Mouse (Mus musculus): ENCODE data around the gene Chtf18. TPM values are rescaled to one million over a fixed set of nuclear protein-coding genes. Genes with fewer than 3 reads are reported as not detected.

The Chtf18 gene
- polyA plus RNA-seq, 1 experiment: 7.2 TPM

- Histone ChIP-seq H3K4me2 (ENCODE audit: low read depth) (no peak overlapping the region), H3ac (ENCODE audit: control insufficient read depth, insufficient read length) (no peak overlapping the region), H3K4me3 (no peak overlapping the region), H3K27me3 (ENCODE audit: control insufficient read depth, insufficient read depth, insufficient read length) (peaks cover 28% of the 10 kb centered on the region), H3K79me2 (ENCODE audit: control insufficient read depth, insufficient read depth) (no peaks in the 10 kb centered on the region), H3K36me3 (ENCODE audit: control insufficient read depth, insufficient read depth) (no peaks in the 10 kb centered on the region)
- TF ChIP-seq TCF3 (IDR thresholded peaks at IDR 0.05; ENCODE audit: insufficient read length, low read depth) (no peak), POLR2AphosphoS2 (IDR thresholded peaks at IDR 0.05; ENCODE audit: insufficient read length, low read depth) (no peak), USF1 (IDR thresholded peaks at IDR 0.05; ENCODE audit: low read depth) (no peak), MYOG (IDR thresholded peaks at IDR 0.05; ENCODE audit: control insufficient read depth in 1 of 3, insufficient read depth in 1 of 3, insufficient read length in 2 of 3, low read depth in 2 of 3) (no peak), MYOD1 (IDR thresholded peaks at IDR 0.05; ENCODE audit: control insufficient read depth in 1 of 3, insufficient read length in 2 of 3, low read depth in 2 of 3) (no peak), MAX (IDR thresholded peaks at IDR 0.05; ENCODE audit: low read depth) (no peak)
Observed at GRCm38 (mm10) chr17:25698446-25698845, 28.8 kb downstream of the Chtf18 start.

DNA sequence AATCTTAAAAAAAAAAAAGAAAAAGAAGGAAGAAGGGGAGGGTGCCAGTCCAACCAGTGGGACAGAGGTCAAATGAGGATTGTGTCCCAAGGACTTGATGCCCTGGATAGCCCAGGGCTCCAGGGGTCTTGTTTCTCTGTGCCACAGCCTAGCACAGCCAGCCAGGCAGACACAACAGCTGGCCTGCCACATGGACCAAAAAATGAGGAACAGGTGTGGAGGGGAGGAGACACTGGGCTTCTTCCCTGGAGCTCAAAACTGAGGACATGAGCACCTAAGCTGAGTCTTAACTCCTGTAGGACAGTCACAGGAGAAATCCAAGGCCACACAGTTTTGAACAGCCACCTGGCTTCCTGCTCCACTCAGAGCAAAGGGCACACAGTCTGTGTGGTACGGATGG is 31.0 kb downstream of the Chtf18 start:
- no peak overlapping the region for H3K4me2 ChIP-seq (ENCODE audit: low read depth)
- H3ac ChIP-seq (ENCODE audit: control insufficient read depth, insufficient read length): no peak overlapping the region
- no peak for TF ChIP-seq E2F4 (IDR thresholded peaks at IDR 0.05; ENCODE audit: insufficient read depth)
- peak in 2 of 3 experiments; percentile 90 to 94 for TF ChIP-seq MYOD1 (IDR thresholded peaks at IDR 0.05; ENCODE audit: control insufficient read depth in 1 of 3, insufficient read length in 2 of 3, low read depth in 2 of 3)
- TF ChIP-seq USF1 (IDR thresholded peaks at IDR 0.05; ENCODE audit: low read depth): no peak
- TF ChIP-seq CEBPB (IDR thresholded peaks at IDR 0.05; ENCODE audit: insufficient read depth, poor library complexity, severe bottlenecking): no peak
- TF ChIP-seq TCF3 (IDR thresholded peaks at IDR 0.05; ENCODE audit: insufficient read length, low read depth): peak; percentile 64
- no peak for TF ChIP-seq POLR2A (IDR thresholded peaks at IDR 0.05; ENCODE audit: insufficient read length, low read depth)
- TF ChIP-seq TCF12 (IDR thresholded peaks at IDR 0.05; ENCODE audit: insufficient read depth, poor library complexity, severe bottlenecking): peak; percentile 24
- TF ChIP-seq MYOG (IDR thresholded peaks at IDR 0.05; ENCODE audit: control insufficient read depth in 1 of 3, insufficient read depth in 1 of 3, insufficient read length in 2 of 3, low read depth in 2 of 3): peak in 2 of 3 experiments; percentile 91 to 92
- no peak for TF ChIP-seq SRF (IDR thresholded peaks at IDR 0.05; ENCODE audit: control insufficient read depth, insufficient read length, low read depth)
- no peak for TF ChIP-seq REST (IDR thresholded peaks at IDR 0.05; ENCODE audit: insufficient read depth, insufficient read length)
- no peaks in the 10 kb centered on the region for H3K36me3 ChIP-seq (ENCODE audit: control insufficient read depth, insufficient read depth)
- H3K27me3 ChIP-seq (ENCODE audit: control insufficient read depth, insufficient read depth, insufficient read length): peaks cover 24% of the 10 kb centered on the region
- no peak overlapping the region for H3K4me3 ChIP-seq
- H3K79me2 ChIP-seq (ENCODE audit: control insufficient read depth, insufficient read depth): no peaks in the 10 kb centered on the region

DNA sequence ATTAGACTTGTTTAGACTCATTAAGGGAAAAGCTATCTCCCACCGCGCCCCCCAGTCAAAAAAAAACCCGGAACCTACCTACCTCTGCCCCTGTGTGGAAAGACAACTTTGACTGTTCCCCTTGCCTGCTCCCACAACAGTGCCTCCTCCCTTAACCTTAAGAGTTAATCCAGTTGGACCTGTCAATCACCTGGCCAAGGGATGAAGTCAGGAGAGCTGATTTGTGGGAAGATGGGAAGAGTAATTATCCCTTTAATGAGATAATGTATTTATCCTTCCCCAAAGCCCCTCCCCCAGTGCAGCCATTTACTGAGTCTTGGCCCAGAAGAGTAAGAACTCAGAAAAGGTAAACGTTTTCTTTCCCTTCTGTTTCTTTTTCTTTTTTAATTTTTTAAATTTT is 38.3 kb downstream of the Chtf18 start:
- Histone ChIP-seq H3K79me2 (ENCODE audit: control insufficient read depth, insufficient read depth) (no peaks in the 10 kb centered on the region), H3K4me3 (no peak overlapping the region)
- TF ChIP-seq TCF12 (IDR thresholded peaks at IDR 0.05; ENCODE audit: insufficient read depth, poor library complexity, severe bottlenecking) (no peak), MYOD1 (IDR thresholded peaks at IDR 0.05; ENCODE audit: control insufficient read depth in 1 of 3, insufficient read length in 2 of 3, low read depth in 2 of 3) (peak in 2 of 3 experiments; percentile 33 to 49)

DNA sequence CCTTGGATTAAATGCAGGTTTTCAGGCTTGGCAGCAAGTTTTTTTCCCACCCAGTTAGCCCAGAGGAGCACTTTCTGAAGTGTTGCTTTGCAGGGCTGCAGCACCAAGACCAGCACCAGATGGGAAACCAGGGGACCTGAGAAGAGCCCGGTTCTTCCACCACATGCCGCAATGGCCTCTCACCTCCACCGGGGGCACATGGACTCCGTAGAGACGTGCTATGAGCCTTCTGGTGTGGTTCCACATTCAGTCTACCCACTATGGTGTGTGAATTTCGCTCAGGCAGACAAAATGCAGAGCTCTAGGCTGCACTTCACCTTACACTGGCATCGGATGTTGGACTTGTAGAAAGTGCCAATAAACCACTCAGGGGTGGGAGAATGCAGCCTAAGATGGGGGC is 40.9 kb downstream of the Chtf18 start:
- H3K27me3 ChIP-seq (ENCODE audit: control insufficient read depth, insufficient read depth, insufficient read length): peaks cover 28% of the 10 kb centered on the region
- H3K79me2 ChIP-seq (ENCODE audit: control insufficient read depth, insufficient read depth): no peaks in the 10 kb centered on the region
- no peak for TF ChIP-seq REST (IDR thresholded peaks at IDR 0.05; ENCODE audit: insufficient read depth, insufficient read length)
- TF ChIP-seq MYOD1 (IDR thresholded peaks at IDR 0.05; ENCODE audit: control insufficient read depth in 1 of 3, insufficient read length in 2 of 3, low read depth in 2 of 3): no peak
- no peak for TF ChIP-seq USF1 (IDR thresholded peaks at IDR 0.05; ENCODE audit: low read depth)
- no peak for TF ChIP-seq TCF12 (IDR thresholded peaks at IDR 0.05; ENCODE audit: insufficient read depth, poor library complexity, severe bottlenecking)
- TF ChIP-seq POLR2AphosphoS2 (IDR thresholded peaks at IDR 0.05; ENCODE audit: insufficient read length, low read depth): no peak
- TF ChIP-seq MYOG (IDR thresholded peaks at IDR 0.05; ENCODE audit: control insufficient read depth in 1 of 3, insufficient read depth in 1 of 3, insufficient read length in 2 of 3, low read depth in 2 of 3): no peak
- TF ChIP-seq TCF3 (IDR thresholded peaks at IDR 0.05; ENCODE audit: insufficient read length, low read depth): no peak
- TF ChIP-seq E2F4 (IDR thresholded peaks at IDR 0.05; ENCODE audit: insufficient read depth): no peak
- no peak for TF ChIP-seq CEBPB (IDR thresholded peaks at IDR 0.05; ENCODE audit: insufficient read depth, poor library complexity, severe bottlenecking)
- no peak for TF ChIP-seq MAX (IDR thresholded peaks at IDR 0.05; ENCODE audit: low read depth)
- no peak for TF ChIP-seq POLR2A (IDR thresholded peaks at IDR 0.05; ENCODE audit: insufficient read length, low read depth)
- no peak for TF ChIP-seq SRF (IDR thresholded peaks at IDR 0.05; ENCODE audit: control insufficient read depth, insufficient read length, low read depth)
- no peaks in the 10 kb centered on the region for H3K36me3 ChIP-seq (ENCODE audit: control insufficient read depth, insufficient read depth)
- H3ac ChIP-seq (ENCODE audit: control insufficient read depth, insufficient read length): no peak overlapping the region
- H3K4me2 ChIP-seq (ENCODE audit: low read depth): no peak overlapping the region
- H3K4me3 ChIP-seq: no peak overlapping the region

More for the DNA sequence above, 38.3 kb downstream of the Chtf18 start:
- no peak overlapping the region for H3K4me2 ChIP-seq (ENCODE audit: low read depth)
- peaks cover 22% of the 10 kb centered on the region for H3K27me3 ChIP-seq (ENCODE audit: control insufficient read depth, insufficient read depth, insufficient read length)
- no peak overlapping the region for H3ac ChIP-seq (ENCODE audit: control insufficient read depth, insufficient read length)
- H3K36me3 ChIP-seq (ENCODE audit: control insufficient read depth, insufficient read depth): no peaks in the 10 kb centered on the region

GRCm38 (mm10) chr17:25681636-25682035 is 45.6 kb downstream of the Chtf18 start:
- Histone ChIP-seq H3ac (ENCODE audit: control insufficient read depth, insufficient read length) (no peak overlapping the region), H3K4me3 (no peak overlapping the region), H3K79me2 (ENCODE audit: control insufficient read depth, insufficient read depth) (no peaks in the 10 kb centered on the region), H3K4me2 (ENCODE audit: low read depth) (no peak overlapping the region), H3K27me3 (ENCODE audit: control insufficient read depth, insufficient read depth, insufficient read length) (peaks cover 33% of the 10 kb centered on the region), H3K36me3 (ENCODE audit: control insufficient read depth, insufficient read depth) (no peaks in the 10 kb centered on the region)
- TF ChIP-seq POLR2A (IDR thresholded peaks at IDR 0.05; ENCODE audit: insufficient read length, low read depth): no peak
- no peak for TF ChIP-seq POLR2AphosphoS2 (IDR thresholded peaks at IDR 0.05; ENCODE audit: insufficient read length, low read depth)
- TF ChIP-seq CEBPB (IDR thresholded peaks at IDR 0.05; ENCODE audit: insufficient read depth, poor library complexity, severe bottlenecking): no peak
- no peak for TF ChIP-seq SRF (IDR thresholded peaks at IDR 0.05; ENCODE audit: control insufficient read depth, insufficient read length, low read depth)
- TF ChIP-seq TCF3 (IDR thresholded peaks at IDR 0.05; ENCODE audit: insufficient read length, low read depth): no peak
- no peak for TF ChIP-seq MAX (IDR thresholded peaks at IDR 0.05; ENCODE audit: low read depth)
- no peak for TF ChIP-seq TCF12 (IDR thresholded peaks at IDR 0.05; ENCODE audit: insufficient read depth, poor library complexity, severe bottlenecking)
- TF ChIP-seq USF1 (IDR thresholded peaks at IDR 0.05; ENCODE audit: low read depth): no peak
- no peak for TF ChIP-seq MYOG (IDR thresholded peaks at IDR 0.05; ENCODE audit: control insufficient read depth in 1 of 3, insufficient read depth in 1 of 3, insufficient read length in 2 of 3, low read depth in 2 of 3)
- no peak for TF ChIP-seq E2F4 (IDR thresholded peaks at IDR 0.05; ENCODE audit: insufficient read depth)
- TF ChIP-seq REST (IDR thresholded peaks at IDR 0.05; ENCODE audit: insufficient read depth, insufficient read length): no peak
- TF ChIP-seq MYOD1 (IDR thresholded peaks at IDR 0.05; ENCODE audit: control insufficient read depth in 1 of 3, insufficient read length in 2 of 3, low read depth in 2 of 3): no peak

Data from myocyte (in vitro differentiated cells).